Mouse (Mus musculus): ENCODE data around the gene Adam23. TPM values are rescaled to one million over a fixed set of nuclear protein-coding genes. Genes with fewer than 3 reads are reported as not detected.
A peak's percentile ranks its signal among the peaks of the same experiment; 100 is the strongest.

Adam23 gene
- total RNA-seq, 1 experiment from 2014 or later, result not detected

DNA sequence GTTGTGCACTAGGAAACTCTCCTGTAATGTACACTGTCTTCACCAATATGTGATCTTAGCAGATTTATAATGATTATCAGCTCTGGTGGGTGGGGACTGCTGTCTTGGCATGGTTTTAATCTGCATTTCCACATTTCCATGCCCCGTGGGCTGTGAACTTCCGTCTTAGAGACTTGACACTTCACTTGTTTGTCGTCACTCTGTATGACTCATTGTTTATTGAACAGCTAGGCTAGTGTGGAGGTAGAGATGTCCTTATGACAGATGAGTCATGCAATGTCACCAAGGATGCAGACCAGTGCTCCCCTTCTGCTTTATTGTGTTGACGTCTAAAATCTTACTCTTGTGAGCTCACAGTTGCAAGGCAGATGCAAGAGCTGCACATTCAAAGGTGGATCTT, 121.3 kb downstream of the Adam23 start:
- no peak for ATAC-seq (ENCODE audit: extremely low read depth, insufficient number of reproducible peaks, low FRiP score, poor library complexity, severe bottlenecking)

DNA sequence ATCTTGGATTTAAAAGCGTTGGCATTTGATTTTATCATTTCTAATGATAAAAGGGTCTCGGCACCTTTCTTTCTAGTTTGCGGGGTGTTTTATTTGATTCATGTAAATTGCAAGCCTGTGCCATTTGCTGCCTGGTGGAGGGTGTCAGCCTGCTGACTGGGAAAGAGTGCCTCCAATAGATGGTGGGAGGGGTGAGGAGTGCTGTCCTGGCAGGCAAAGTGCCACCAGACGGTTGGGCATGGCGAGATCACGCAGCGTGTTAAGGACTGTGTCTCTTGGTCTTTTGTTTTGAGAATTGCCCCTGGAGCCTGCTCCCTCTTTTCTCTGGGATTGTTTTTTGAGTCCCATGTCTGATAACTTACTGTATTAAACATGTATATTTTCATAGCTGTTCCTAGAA, 126.5 kb downstream of the Adam23 start:
- no peak for ATAC-seq (ENCODE audit: extremely low read depth, insufficient number of reproducible peaks, low FRiP score, poor library complexity, severe bottlenecking)

DNA sequence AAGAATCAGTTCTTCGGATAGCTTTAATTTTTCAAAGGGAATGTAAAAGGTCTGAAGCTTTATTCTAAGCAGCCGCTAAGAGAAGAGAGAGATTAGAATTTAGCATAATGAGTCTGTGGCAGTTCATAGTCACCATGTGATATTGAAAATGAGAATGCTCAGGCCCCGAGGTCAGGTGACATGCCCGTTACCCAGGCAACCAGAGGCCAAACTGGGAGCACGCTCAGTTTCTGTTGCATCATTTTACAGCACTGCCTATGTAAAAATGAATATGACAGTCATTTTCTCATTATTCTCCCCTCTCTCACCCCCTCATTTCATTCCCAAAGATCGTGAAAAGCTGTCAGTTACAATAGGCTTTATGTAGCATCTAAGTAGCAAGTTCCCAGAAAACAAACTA, 127.7 kb downstream of the Adam23 start:
- ATAC-seq (ENCODE audit: extremely low read depth, insufficient number of reproducible peaks, low FRiP score, poor library complexity, severe bottlenecking), result no peak

DNA sequence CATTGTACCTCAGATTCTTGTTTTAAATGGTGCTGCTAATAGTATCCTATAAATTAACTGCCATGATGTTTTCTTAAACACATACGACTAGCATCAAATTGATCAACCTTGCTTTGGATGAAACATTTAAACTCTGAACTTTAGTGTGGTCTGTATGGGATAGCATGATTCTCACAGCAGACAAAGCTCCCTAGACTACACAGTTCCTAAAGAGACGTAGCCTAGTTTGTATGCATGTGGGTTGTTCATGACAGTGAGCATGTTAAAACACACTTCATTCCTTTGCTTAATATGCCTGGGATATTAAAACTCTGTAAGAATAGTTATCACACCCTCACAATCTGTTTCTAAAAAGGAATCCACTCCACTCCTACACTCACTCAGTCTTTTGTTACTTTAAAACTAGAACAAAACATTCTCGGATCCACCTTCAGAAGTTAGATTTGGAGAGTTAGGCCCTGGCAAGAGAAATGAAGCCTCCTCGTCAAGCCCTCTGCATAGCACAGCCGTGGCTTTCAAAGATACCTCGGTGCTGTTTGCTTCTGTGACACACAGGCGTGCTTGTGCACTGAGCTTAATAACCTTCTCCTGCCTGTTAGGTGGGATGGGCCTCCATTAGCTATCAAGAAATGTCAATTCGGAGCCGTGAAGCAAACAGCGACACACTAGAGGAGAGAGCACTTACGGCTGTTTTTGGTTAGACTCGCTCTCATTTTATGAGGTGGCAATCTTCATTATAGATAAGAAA, 128.3 kb downstream of the Adam23 start:
- ATAC-seq (ENCODE audit: extremely low read depth, insufficient number of reproducible peaks, low FRiP score, poor library complexity, severe bottlenecking), result no peak

DNA sequence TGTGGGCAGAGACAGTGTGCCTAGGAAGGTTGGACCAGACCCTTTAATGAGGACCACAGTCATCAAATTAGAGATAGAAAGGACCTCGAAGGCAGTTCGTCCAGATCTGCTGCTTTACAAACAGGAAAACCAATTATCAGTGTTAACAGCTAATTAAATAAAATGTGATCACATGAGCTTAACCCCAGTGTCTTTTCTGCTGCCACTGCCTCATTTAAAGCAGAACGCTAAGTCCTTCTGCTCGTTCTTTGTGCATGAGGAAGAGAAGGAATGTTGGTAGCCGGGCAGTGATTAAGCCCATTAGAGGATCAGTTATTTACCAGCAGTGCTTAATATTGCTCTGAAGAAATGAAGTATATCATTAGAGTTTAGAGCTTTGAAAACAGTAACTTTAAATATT, 131.1 kb downstream of the Adam23 start:
- no peak for ATAC-seq (ENCODE audit: extremely low read depth, insufficient number of reproducible peaks, low FRiP score, poor library complexity, severe bottlenecking)

DNA sequence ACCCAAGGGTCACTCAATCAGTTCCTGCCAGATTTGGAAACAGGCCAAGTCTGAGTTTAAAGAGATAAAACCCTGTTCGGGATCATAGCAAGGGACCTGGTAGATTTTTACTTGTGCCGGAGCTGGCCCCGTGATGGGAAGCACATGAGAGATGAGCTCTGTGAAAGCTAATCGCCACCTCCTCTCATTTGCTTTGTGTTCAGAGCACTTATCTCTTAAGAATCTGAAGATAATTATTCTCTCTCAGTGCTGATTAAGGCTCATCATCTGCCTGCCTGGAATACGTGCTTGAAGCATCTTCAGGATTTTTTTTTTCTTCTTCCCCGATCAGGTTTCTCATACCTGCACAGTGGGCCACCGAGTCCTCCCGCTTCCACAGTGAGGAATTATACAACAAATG, 133.5 kb downstream of the Adam23 start:
- no peak for ATAC-seq (ENCODE audit: extremely low read depth, insufficient number of reproducible peaks, low FRiP score, poor library complexity, severe bottlenecking)

DNA sequence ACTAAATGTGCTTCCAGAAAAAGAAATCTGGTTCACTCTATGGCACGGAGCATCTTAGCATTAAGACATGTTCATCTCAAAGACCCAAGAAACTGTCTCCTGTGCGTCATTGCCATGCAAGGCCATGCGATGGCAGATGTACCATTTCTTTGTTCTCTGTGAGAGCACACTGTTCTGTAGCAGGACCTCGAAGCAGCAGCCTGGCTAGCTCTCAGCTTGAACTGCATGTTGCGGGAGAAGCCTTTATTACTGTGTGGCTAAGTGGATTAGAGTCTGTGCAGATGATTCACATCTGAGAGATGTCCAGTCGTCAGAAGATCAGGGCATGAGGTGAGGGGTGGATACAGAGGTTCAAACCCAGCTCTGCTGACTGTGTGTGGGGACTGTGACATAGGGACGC, 141.2 kb downstream of the Adam23 start:
- no peak for ATAC-seq (ENCODE audit: extremely low read depth, insufficient number of reproducible peaks, low FRiP score, poor library complexity, severe bottlenecking)

DNA sequence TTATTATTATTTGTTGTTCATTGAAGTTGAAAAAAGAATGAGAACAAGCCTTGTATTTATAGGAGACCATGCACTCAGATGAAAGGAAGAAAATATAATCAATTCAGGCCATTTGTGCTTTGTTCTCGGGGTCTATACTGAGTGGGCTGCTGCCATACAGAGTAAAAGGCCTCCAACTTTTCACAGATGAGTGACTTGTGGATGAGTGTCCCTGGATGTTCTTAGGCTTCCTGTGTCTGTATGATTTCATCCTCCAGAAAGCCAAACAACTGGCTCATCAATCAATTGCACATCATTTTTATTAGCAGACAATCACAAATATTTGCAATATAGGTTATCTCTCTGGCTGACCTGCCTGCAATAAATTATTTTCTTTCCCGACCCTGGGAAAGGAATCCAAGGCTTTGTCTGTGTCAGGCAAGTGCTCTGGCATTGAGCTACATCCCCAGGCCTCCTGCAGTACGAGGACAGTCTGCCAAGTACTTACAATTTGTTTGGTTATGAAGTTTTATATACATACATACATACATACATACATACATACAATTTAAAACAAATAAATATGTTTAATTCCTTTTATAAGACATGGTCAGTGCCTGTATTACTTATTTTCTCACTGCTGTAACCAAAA, 158.3 kb downstream of the Adam23 start:
- no peak for ATAC-seq (ENCODE audit: extremely low read depth, insufficient number of reproducible peaks, low FRiP score, poor library complexity, severe bottlenecking)

DNA sequence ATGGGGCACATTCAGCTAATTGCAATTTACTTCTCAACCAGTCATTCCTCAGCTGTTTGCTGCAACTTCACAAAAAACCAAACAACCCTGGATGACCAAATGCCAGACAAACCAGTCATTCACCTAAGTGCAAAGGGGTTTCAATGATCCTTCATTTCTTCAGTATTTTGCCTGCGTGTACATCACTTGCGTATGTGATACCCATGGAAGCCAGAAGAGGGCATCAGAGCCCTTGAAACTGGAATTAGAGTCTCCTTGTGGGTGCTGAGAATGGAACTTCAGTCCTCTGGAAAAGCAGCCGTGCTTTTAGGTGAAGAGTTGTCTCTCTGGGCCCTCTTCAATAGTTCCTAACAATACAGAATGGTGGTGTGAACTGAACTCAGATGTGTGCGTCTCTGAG, 163.9 kb downstream of the Adam23 start:
- no peak for ATAC-seq (ENCODE audit: extremely low read depth, insufficient number of reproducible peaks, low FRiP score, poor library complexity, severe bottlenecking)

DNA sequence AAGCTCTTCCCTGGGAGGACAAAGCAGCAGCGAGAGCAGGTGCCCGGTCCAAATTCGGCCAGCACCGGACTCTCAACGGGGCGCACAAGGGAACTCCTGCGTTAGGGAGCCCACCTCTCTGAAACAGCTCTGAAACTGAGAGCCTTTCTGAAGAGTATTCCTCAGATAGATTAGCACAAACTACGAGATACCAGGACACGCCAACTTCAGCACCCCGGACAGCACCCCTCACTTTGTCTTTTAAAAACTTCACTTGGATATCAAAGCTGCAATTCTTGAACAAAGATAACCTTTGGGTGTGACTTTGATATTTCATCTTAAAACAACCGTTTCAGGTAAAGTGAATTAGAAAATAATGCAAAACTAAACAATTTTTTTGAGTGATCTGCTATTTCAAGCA, 168.9 kb downstream of the Adam23 start:
- ATAC-seq (ENCODE audit: extremely low read depth, insufficient number of reproducible peaks, low FRiP score, poor library complexity, severe bottlenecking), result no peak

DNA sequence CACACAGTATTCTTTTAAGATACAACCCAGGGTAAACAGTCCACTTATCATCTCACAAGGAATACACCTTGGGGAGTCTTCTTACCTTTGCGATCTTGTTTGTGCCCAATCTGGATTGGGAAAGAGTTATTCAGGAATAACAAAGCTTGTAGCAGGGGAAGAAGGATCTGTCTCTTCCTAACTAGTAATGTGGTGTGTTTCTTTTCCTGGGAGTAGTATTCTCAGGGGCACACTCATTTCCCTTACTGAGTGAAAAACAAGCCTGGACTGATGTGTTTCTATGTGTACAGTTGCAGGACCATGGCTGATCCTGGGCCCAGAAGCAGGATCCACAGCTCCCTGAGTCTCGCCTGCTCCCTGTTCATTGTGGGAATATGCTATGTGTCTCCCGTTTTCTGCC, 170.0 kb downstream of the Adam23 start, which contains the start of gene Gm39653:
TSS of gene Gm39653 (plus strand) at position 301 of the 400 bp plus-strand sequence.
- ATAC-seq (ENCODE audit: extremely low read depth, insufficient number of reproducible peaks, low FRiP score, poor library complexity, severe bottlenecking), result no peak

DNA sequence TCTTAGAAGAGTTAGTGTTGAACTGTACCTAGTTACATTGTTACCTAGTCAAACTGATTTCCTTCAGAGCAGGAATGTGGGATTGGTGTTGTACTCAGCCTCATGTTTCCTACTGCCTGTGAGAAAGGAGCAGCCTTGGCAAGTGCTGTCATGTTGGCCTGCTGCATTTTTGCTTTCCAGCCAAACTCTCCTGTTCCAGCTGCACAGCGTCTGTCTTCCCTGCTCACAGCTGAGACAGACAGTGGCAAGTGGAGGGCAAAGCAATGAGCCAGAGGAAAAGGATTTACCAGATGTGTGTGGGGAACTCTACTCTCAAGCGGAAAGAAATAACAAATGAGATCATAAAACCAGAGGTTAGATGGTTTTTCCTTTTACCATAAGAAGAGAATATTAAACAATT, 182.5 kb downstream of the Adam23 start:
- ATAC-seq (ENCODE audit: extremely low read depth, insufficient number of reproducible peaks, low FRiP score, poor library complexity, severe bottlenecking), result no peak

DNA sequence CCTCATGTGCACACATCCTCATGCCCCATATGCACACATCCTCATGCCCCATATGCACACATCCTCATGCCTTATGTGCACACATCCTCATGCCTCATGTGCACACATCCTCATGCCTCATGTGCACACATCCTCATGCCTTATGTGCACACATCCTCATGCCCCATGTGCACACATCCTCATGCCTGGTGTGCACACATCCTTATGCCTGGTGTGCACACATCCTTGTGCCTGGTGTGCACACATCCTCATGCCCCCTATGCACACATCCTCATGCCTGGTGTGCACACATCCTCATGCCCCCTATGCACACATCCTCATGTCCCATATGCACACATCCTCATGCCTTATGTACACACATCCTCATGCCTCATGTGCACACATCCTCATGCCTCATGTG, 184.7 kb downstream of the Adam23 start:
- peak; percentile 51; the same call in 1 of the 2 replicates for ATAC-seq (ENCODE audit: extremely low read depth, insufficient number of reproducible peaks, low FRiP score, poor library complexity, severe bottlenecking)

DNA sequence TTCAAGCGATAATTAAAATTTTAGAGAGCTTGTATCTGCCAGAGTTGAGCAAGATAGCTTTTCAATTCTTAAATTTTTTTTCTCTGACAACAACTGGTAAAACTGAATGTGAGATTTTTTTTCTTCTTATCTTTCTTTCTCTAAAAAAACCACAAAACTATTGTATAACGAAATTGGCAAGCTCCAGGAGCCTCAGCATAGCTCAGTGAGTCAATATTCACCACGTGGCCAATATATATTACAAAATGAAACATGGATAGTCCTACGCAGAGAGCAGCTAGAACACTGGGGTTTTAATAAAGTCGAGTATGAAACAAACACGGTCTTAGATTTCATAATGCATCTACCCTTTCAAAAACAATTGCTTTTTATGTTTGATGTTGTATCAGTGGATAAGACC, 194.2 kb downstream of the Adam23 start:
- ATAC-seq (ENCODE audit: extremely low read depth, insufficient number of reproducible peaks, low FRiP score, poor library complexity, severe bottlenecking), result no peak

Other genes with a start within 250 kb of the Adam23 start
- gene Gpr1, start 231.3 kb upstream of the Adam23 start, total RNA-seq (2017), result not detected in 2 replicates
- 0.12 TPM in 1 of 2 replicates, not detected in the other for gene Zdbf2, start 172.6 kb upstream of the Adam23 start, total RNA-seq (2017)
- not detected in 2 replicates for gene Gm39653, start 170.1 kb downstream of the Adam23 start, total RNA-seq (2017)
- not detected in 2 replicates for gene Dytn, start 241.0 kb downstream of the Adam23 start, total RNA-seq (2017)